In the genomic region with DNA sequence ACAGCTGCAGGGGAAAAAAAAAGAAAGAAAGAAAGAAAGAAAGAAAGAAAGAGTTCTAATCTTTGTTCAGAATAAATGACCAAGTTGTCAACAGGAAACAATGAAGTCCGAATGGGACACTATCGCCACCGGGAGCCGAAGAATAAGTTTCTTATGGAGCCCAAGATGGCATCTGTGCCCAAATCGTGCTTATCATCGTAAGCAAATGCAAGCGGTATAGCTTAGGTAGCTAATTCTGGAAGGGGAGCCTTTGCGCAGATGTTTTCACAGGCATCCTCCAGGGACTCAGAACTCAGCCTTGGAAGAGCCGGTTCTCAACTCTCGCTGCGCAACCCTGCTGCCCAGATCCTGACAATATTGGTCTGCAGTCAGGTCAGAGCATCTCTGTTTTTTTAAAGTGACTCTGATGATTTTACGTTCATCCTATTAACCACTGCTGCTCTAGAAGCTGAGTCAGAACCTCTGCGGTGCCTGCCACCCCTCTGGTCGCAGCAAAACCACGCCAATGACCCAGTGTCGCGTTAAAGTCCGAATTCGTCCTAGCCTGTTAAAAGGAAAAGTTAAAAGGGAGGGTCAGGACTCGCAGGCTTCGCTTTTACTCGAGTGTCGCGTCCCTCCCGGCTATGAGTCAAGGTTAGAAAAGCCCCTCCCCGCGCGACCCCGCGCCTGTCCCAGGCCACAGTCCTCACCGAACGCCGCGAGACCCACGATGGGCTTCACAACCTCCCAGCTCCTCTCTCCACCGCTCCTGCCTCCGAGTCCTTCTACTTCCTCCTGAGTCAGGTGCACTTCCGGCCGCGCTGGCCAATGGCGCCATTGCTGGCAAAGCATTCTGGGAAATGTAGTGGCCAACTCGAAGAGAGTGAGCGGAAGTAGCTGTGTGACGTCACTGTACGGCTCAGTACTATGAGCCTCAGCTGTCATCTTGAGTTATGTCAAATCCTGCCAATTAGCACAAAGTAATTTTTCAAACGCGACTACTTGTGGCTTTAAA, we compare ENCODE assay signal across 8 mouse cellular contexts. TPM values are rescaled to one million over a fixed set of nuclear protein-coding genes. Genes with fewer than 3 reads are reported as not detected.
A peak's percentile ranks its signal among the peaks of the same experiment; 100 is the strongest.
DNase-seq lines count a peak whose midpoint lies in the region; ATAC-seq lines count a peak whose summit lies in the region.

A gene (minus strand): TSS at position 776 of the 994 bp plus-strand sequence.

- intact Hi-C loops in gastrocnemius, postnatal 14 days (cut with DNase I; ENCODE audit: low total_unique reads): no loop called here
- intact Hi-C loops in left cerebral cortex, postnatal 10 days (cut with DNase I): no loop called here

- DNase-seq in adrenal gland, adult (ENCODE audit: inconsistent age in 2 of 2, low spot score in 1 of 2): peak; percentile 97 to 99
- DNase-seq in embryo, embryonic 10.5 days (ENCODE audit: low spot score): peak; percentile 98
- peak; percentile 95 for DNase-seq in gastrocnemius, postnatal 14 days
- peak; percentile 98 for DNase-seq in left cerebral cortex, postnatal 10 days (ENCODE audit: extremely low spot score in 1 of 2, low spot score in 2 of 2)
- peak; percentile 98 for DNase-seq in right cerebral cortex, postnatal 25 days
- peak; percentile 92 to 96 for DNase-seq in urinary bladder, postnatal 4 days (ENCODE audit: low spot score in 2 of 2)

- peak; percentile 99 for ATAC-seq in inflammation-experienced regulatory T-cells, adult 6 months
- peak; percentile 99 for ATAC-seq in megakaryocyte-erythroid progenitor cell, adult 5-6 weeks (replicated peaks; ENCODE audit: low FRiP score, low TSS enrichment, poor library complexity, severe bottlenecking)

RNA-seq across cellular contexts. Expression of the gene that starts here (rescaled TPM):
- 10 to 100 TPM; 41.3 to 43.0 TPM for total RNA-seq in gastrocnemius, postnatal 14 days (2021)
- polyA plus RNA-seq in inflammation-experienced regulatory T-cells, adult 6 months (2017; shearing (Covaris generic)): 100 to 1,000 TPM; 104 to 107 (median 107) TPM
- total RNA-seq in left cerebral cortex, postnatal 10 days (2021): 10 to 100 TPM; 51.5 to 53.3 TPM
- total RNA-seq in megakaryocyte-erythroid progenitor cell, adult 5-6 weeks (2014; fragmentation: Nextera tagmentation): 38.4 and 68.3 TPM in 2 replicates
- 74.5 and 103 TPM in 2 replicates for total RNA-seq in megakaryocyte-erythroid progenitor cell, adult 5-6 weeks (2017)

Comparison
In these comparisons a context has a peak if more than half of its experiments do, and no peak if none do; other contexts are left out.
1. Peak in every context shown above with its lines: DNase-seq and ATAC-seq.